Mouse (Mus musculus): ENCODE data around the gene Ssr3.

GRCm38 (mm10) chr3:65378724-65379123 lies 13.7 kb downstream of the Ssr3 start:
- TF ChIP-seq CTCF (IDR thresholded peaks at IDR 0.05; ENCODE audit: low read depth) (no peak), EP300 (IDR thresholded peaks at IDR 0.05; ENCODE audit: low read depth) (no peak)
